Mouse (Mus musculus): Measurements from ENCODE around the gene Slc44a2. TPM values are rescaled to one million over a fixed set of nuclear protein-coding genes. Genes with fewer than 3 reads are reported as not detected.

Gene Slc44a2
- polyA plus RNA-seq, 1 experiment from 2014 or later = 60.3 TPM

GRCm38 (mm10) chr9:21334747-21335146, 14.2 kb downstream of the Slc44a2 start:
- Histone ChIP-seq H3K4me2 (no peak overlapping the region), H3K36me3 (peaks cover 22% of the 10 kb centered on the region; the same call in 1 of the 2 replicates), H3K9me3 (no peaks in the 10 kb centered on the region), H3K27me3 (replicated peaks) (no peaks in the 10 kb centered on the region), H3K9ac (no peak overlapping the region), H3K27ac (replicated peaks) (no peak overlapping the region), H3K4me3 (no peak overlapping the region), H3K4me1 (peaks cover 60% of the 10 kb centered on the region)
- ATAC-seq (ENCODE audit: extremely low read depth, insufficient number of reproducible peaks, low FRiP score, low TSS enrichment) = no peak

DNA sequence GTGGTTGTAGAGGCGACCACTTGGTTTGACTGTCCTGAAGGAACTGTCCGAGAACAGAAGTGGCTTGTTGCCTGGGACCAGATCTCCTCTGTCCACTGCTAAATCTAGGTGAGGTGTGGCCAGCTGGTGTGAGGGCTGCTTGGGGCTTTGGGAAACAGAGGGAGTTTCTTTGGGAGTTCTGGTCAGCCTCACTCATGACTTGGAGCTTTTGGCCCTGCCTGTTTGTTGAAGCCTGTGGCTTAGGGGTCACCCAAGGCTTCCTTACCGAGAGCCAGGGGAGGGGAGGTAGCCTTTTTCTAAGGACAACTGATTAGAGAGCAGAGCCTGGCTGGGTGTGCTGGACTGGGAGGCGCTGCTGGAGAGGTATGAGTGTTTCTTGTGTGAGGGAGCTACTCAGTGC, 14.9 kb downstream of the Slc44a2 start:
- peak overlapping the region; percentile 65 for H3K9ac ChIP-seq
- peak overlapping the region; percentile 32; the same call in 1 of the 2 replicates for H3K27ac ChIP-seq (replicated peaks)
- no peak for ATAC-seq (ENCODE audit: extremely low read depth, insufficient number of reproducible peaks, low FRiP score, low TSS enrichment)

DNA sequence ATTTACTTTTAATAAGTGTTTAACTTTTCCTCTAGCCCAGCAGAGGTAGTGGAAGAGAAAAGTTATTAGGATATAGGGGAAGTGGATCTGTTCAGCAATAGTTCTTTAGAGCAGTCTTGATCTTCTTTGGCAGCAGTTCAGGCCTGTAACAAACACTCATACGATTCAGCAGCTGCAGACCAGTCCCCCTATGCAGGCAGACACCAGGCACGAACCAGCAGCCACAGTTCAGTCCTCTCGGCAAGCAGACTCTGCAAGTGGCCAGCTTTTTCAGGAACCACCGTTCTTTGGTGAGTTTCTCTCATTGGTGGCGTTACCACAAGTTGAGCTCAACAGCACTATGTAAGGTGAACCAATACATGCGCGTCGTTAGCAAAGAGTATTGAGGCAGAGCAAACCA, 16.0 kb downstream of the Slc44a2 start:
- Histone ChIP-seq H3K27ac (replicated peaks) (no peak overlapping the region), H3K27me3 (replicated peaks) (no peaks in the 10 kb centered on the region), H3K9ac (no peak overlapping the region), H3K9me3 (no peaks in the 10 kb centered on the region), H3K4me2 (no peak overlapping the region), H3K4me3 (no peak overlapping the region), H3K36me3 (peaks cover 38% of the 10 kb centered on the region), H3K4me1 (peaks cover 55% of the 10 kb centered on the region)
- ATAC-seq (ENCODE audit: extremely low read depth, insufficient number of reproducible peaks, low FRiP score, low TSS enrichment) = no peak
- 82% methylated on average over 8 of the region's 8 CpGs for WGBS

More for the DNA sequence above, 14.9 kb downstream of the Slc44a2 start:
- Histone ChIP-seq H3K4me3 (no peak overlapping the region), H3K4me2 (no peak overlapping the region), H3K4me1 (peaks cover 57% of the 10 kb centered on the region), H3K36me3 (peaks cover 28% of the 10 kb centered on the region; the same call in 1 of the 2 replicates), H3K27me3 (replicated peaks) (no peaks in the 10 kb centered on the region), H3K9me3 (no peaks in the 10 kb centered on the region)
- WGBS = 47% methylated on average over 4 of the region's 4 CpGs

DNA sequence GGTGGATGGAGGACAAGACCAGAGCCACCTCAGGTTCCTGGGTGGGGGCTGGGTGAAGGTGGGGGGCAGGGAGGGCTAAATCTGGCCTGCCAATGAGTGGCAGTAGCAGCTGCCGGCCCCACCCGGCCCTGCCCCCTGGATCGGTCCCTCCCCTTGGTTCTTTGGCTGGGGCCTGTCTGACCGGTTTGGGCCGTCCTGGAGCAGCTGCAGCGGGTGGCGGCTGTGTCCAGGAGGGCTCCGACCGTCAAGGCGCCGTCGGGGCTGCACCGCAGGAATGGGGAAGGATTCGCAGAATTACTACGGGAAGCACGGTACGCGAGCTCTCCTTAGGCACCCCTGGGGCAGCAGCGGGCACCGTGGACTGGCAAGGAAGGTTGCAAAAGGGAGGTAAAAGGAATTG, 17.2 kb downstream of the Slc44a2 start:
- no peak for ATAC-seq (ENCODE audit: extremely low read depth, insufficient number of reproducible peaks, low FRiP score, low TSS enrichment)
- H3K4me2 ChIP-seq = peak overlapping the region; percentile 73
- H3K9ac ChIP-seq = peak overlapping the region; percentile 78
- H3K27ac ChIP-seq (replicated peaks) = no peak overlapping the region
- H3K4me3 ChIP-seq = peak overlapping the region; percentile 49
- 9% methylated on average over 20 of the region's 20 CpGs for WGBS
- H3K4me1 ChIP-seq = peaks cover 44% of the 10 kb centered on the region
- no peaks in the 10 kb centered on the region for H3K27me3 ChIP-seq (replicated peaks)
- H3K9me3 ChIP-seq = no peaks in the 10 kb centered on the region
- H3K36me3 ChIP-seq = peaks cover 49% of the 10 kb centered on the region

DNA sequence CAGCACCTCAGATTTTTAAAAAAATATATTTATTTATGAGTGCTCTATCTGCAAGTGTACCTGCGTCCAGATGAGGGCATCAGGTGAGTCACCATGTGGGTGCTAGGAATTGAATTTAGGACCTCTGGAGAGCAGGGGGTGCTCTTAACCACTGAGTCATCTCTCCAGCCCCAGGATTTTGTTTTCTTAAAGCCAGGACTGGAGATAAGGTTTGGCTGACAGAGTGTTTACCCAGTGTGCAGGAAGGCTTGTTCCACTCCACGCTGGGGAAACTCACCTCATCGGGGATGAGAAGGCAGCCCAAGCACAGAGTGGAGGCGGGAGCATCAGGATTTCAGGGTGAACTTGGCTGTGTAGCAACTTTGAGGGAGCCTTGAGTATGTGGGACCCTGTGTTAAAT, 19.9 kb downstream of the Slc44a2 start:
- no peak for ATAC-seq (ENCODE audit: extremely low read depth, insufficient number of reproducible peaks, low FRiP score, low TSS enrichment)
- Histone ChIP-seq H3K27me3 (replicated peaks) (no peaks in the 10 kb centered on the region), H3K4me3 (no peak overlapping the region), H3K4me1 (peaks cover 28% of the 10 kb centered on the region), H3K27ac (replicated peaks) (no peak overlapping the region), H3K4me2 (no peak overlapping the region), H3K9me3 (no peaks in the 10 kb centered on the region), H3K36me3 (peaks cover 70% of the 10 kb centered on the region), H3K9ac (no peak overlapping the region)
- 51% methylated on average over 4 of the region's 4 CpGs for WGBS

GRCm38 (mm10) chr9:21346627-21347365, 26.3 kb downstream of the Slc44a2 start:
- H3K4me1 ChIP-seq = no peaks in the 10 kb centered on the region
- ATAC-seq (ENCODE audit: extremely low read depth, insufficient number of reproducible peaks, low FRiP score, low TSS enrichment) = no peak
- no peaks in the 10 kb centered on the region for H3K9me3 ChIP-seq
- H3K36me3 ChIP-seq = peaks cover 95% of the 10 kb centered on the region
- 78% methylated on average over 16 of the region's 16 CpGs for whole genome bisulfite sequencing
- H3K27ac ChIP-seq (replicated peaks) = no peak overlapping the region
- no peak overlapping the region for H3K9ac ChIP-seq
- no peak overlapping the region for H3K4me3 ChIP-seq
- no peak overlapping the region for H3K4me2 ChIP-seq
- H3K27me3 ChIP-seq (replicated peaks) = no peaks in the 10 kb centered on the region

- Histone ChIP-seq H3K4me3 (no peak overlapping the region), H3K4me2 (no peak overlapping the region), H3K9me3 (no peaks in the 10 kb centered on the region), H3K27me3 (replicated peaks) (no peaks in the 10 kb centered on the region), H3K36me3 (peaks cover 92% of the 10 kb centered on the region), H3K27ac (replicated peaks) (no peak overlapping the region), H3K9ac (no peak overlapping the region), H3K4me1 (peaks cover 13% of the 10 kb centered on the region)
- 78% methylated on average over 3 of the region's 3 CpGs for WGBS
- no peak for ATAC-seq (ENCODE audit: extremely low read depth, insufficient number of reproducible peaks, low FRiP score, low TSS enrichment)
Observed at GRCm38 (mm10) chr9:21348152-21348551, 27.7 kb downstream of the Slc44a2 start.

- Histone ChIP-seq H3K9me3 (no peaks in the 10 kb centered on the region), H3K4me2 (no peak overlapping the region), H3K4me1 (peaks cover 15% of the 10 kb centered on the region), H3K27me3 (replicated peaks) (no peaks in the 10 kb centered on the region), H3K36me3 (peaks cover 93% of the 10 kb centered on the region), H3K9ac (no peak overlapping the region), H3K4me3 (no peak overlapping the region), H3K27ac (replicated peaks) (no peak overlapping the region)
- no peak for ATAC-seq (ENCODE audit: extremely low read depth, insufficient number of reproducible peaks, low FRiP score, low TSS enrichment)
- WGBS = 79% methylated on average over 7 of the region's 7 CpGs
Observed at GRCm38 (mm10) chr9:21351178-21351577, 30.7 kb downstream of the Slc44a2 start.

DNA sequence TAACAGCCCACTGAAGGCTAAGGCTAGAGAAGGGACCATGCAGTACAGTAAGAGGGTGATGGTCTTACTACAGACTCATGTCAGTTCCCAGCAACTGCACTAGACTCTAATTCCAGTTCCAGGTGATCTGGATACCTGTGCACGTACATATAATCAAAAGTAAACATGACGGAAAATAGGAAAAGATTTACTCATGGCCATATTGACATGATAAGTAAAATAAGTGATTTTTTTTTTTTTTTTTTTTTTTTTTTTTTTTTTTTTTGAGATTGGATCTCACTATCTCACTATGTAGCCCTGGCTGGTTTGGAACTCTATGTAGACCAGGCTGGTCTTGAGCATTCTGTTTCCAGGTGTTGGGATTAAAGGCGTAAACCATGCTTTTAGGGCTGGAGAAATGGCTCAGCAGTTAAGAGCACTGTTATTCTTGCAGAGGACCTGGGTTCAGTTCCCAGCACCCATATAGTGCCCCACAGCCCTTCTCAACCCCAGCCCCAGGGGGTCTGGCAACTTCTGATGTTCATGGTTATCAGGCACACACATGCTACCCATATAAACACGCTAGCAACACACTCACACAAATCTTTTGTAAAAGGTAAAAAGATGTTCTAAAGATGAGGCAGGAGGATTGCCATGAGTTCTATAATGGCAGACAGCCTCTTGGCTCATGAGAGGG, 31.3 kb downstream of the Slc44a2 start:
- H3K4me1 ChIP-seq = peaks cover 15% of the 10 kb centered on the region
- no peak for ATAC-seq (ENCODE audit: extremely low read depth, insufficient number of reproducible peaks, low FRiP score, low TSS enrichment)
- no peak overlapping the region for H3K9ac ChIP-seq
- no peaks in the 10 kb centered on the region for H3K9me3 ChIP-seq
- no peaks in the 10 kb centered on the region for H3K27me3 ChIP-seq (replicated peaks)
- H3K4me2 ChIP-seq = no peak overlapping the region
- H3K36me3 ChIP-seq = peaks cover 89% of the 10 kb centered on the region
- H3K4me3 ChIP-seq = no peak overlapping the region
- 84% methylated on average over 4 of the region's 4 CpGs for WGBS
- peak overlapping the region; percentile 70; the same call in 1 of the 2 replicates for H3K27ac ChIP-seq (replicated peaks)

DNA sequence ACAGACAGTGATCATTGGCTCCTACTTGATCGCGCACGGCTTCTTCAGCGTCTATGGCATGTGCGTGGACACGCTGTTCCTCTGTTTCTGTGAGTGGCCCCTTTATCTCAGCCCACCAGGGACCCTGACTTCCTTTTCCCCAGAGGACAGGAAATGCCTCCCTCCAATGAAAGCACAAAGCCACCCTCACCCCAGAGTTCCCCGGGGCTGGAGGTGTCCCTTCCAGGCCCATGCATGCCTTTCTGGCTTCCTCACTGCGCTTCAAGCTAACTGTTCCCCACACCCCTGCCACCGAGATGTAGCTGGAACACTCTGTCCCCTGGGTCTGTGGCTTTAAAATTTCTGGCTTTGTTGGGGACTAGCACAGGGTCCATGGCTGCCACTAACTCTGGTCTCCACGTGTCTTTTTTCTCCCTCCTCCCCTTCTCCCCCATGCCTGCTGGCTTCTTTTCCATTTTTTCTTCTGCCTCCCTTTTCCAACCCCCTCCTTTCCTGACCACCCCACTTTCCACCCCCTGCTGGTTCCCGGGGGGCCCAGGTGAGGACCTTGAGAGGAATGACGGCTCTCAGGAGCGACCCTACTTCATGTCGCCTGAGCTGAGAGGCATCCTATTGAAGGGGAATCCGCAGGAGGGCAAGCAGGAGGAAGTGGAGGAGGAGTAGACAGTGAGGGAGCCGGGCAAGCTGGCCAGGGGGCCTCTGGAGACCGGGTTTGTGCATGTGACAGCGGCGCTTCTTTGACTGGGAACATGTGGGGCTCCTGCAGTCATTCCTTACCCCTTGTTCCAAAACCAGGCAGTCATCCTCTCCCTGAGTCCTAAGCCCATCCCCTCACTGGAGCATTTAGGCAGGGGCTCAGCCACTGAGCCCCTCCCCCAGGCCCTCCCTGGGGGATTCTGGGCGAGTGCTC, 32.2 kb downstream of the Slc44a2 start:
- no peak for ATAC-seq (ENCODE audit: extremely low read depth, insufficient number of reproducible peaks, low FRiP score, low TSS enrichment)
- peak overlapping the region; percentile 16; the same call in 1 of the 2 replicates for H3K4me2 ChIP-seq
- WGBS = 29% methylated on average over 20 of the region's 20 CpGs
- peak overlapping the region; percentile 70 for H3K27ac ChIP-seq (replicated peaks)
- peaks cover 81% of the 10 kb centered on the region for H3K36me3 ChIP-seq
- H3K9me3 ChIP-seq = no peaks in the 10 kb centered on the region
- peak overlapping the region; percentile 34 for H3K9ac ChIP-seq
- no peak overlapping the region for H3K4me3 ChIP-seq
- H3K27me3 ChIP-seq (replicated peaks) = no peaks in the 10 kb centered on the region
- H3K4me1 ChIP-seq = peaks cover 15% of the 10 kb centered on the region

DNA sequence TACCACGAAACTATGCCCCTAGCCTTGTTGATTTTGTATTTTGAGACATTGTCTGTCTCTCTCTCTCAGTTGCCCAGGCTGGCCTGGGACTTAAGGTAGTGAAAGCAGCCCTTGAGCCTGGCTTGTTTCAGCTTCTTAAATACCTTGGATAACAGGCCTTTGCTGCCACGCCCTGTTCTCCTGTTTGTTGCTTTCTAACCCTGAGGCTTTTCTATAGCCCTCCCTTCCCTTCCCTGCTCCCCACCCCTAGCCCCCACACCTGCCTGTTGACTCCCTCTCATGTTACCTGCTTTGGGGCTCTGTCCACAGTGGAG, 32.8 kb downstream of the Slc44a2 start:
- H3K27me3 ChIP-seq (replicated peaks) = no peaks in the 10 kb centered on the region
- no peak for ATAC-seq (ENCODE audit: extremely low read depth, insufficient number of reproducible peaks, low FRiP score, low TSS enrichment)
- 68% methylated on average over 2 of the region's 2 CpGs for WGBS
- peaks cover 15% of the 10 kb centered on the region for H3K4me1 ChIP-seq
- H3K27ac ChIP-seq (replicated peaks) = peak overlapping the region; percentile 70; the same call in 1 of the 2 replicates
- H3K4me3 ChIP-seq = no peak overlapping the region
- H3K36me3 ChIP-seq = peaks cover 75% of the 10 kb centered on the region
- H3K9ac ChIP-seq = peak overlapping the region; percentile 34
- no peaks in the 10 kb centered on the region for H3K9me3 ChIP-seq
- no peak overlapping the region for H3K4me2 ChIP-seq
